Mouse (Mus musculus) olfactory bulb, adult 2 months (tissue): Measurements from ENCODE around the gene Gm10190. TPM values are rescaled to one million over a fixed set of nuclear protein-coding genes. Genes with fewer than 3 reads are reported as not detected.

Source experiments
- H3K27ac ChIP-seq: fragments of 200-500 bp; 2 replicates; pipeline ENCODE4 v1.5.1; 2012; ENCODE audit warnings: low read depth, low read length; ENCODE audit not compliant: insufficient read depth
- H3K4me1 ChIP-seq: fragments of 200-500 bp; 2 replicates; pipeline ENCODE4 v1.6.1; 2012; ENCODE audit warnings: low read length; ENCODE audit not compliant: control insufficient read depth, insufficient read depth
- H3K4me3 ChIP-seq: fragments of 200-500 bp; 2 replicates; pipeline ENCODE4 v1.5.1; 2012; ENCODE audit warnings: mild to moderate bottlenecking, low read depth, low read length, moderate library complexity; ENCODE audit not compliant: insufficient read depth
- CTCF ChIP-seq: fragments of 200-500 bp; IDR thresholded peaks from 2 replicates; pipeline ENCODE4 v1.5.1; 2012; ENCODE audit warnings: low read depth, mild to moderate bottlenecking, low read length, moderate library complexity; ENCODE audit not compliant: insufficient read depth
- POLR2A ChIP-seq: fragments of 200-500 bp; IDR thresholded peaks from 2 replicates; pipeline ENCODE4 v1.6.1; 2012; ENCODE audit warnings: mild to moderate bottlenecking, low read depth, low read length, moderate library complexity; ENCODE audit not compliant: insufficient read depth
- WGBS: fragments of 180-500 bp; shearing (Covaris S2); methylation state at CpG from one replicate; pipeline ENCODE4 v1.1.7; 2018; 5-methylcytosine and 5-hydroxymethylcytosine counted together
- polyA plus RNA-seq: library from polyadenylated mRNA; stranded (reverse); fragments of >200 nt; gene quantifications from 2 replicates; pipeline ENCODE4 v1.2.4, GENCODE M21; 2012; ENCODE audit warnings: low replicate concordance; ENCODE audit not compliant: missing spikeins, insufficient read depth, insufficient read length

Gm10190 gene
- polyA plus RNA-seq, 1 experiment = not detected

- Histone ChIP-seq H3K4me3 (peak overlapping the region; percentile 60), H3K4me1 (peaks cover 10% of the 10 kb centered on the region), H3K27ac (peak overlapping the region; percentile 53; the same call in 1 of the 2 replicates)
- 16% methylated on average over 29 of the region's 29 CpGs for WGBS
- TF ChIP-seq CTCF = no peak
- TF ChIP-seq POLR2A = peak; percentile 48; the same call in 1 of the 2 replicates
These were observed 370 bp upstream of the Gm10190 start for GRCm38 (mm10) chr17:80373726-80374096.

DNA sequence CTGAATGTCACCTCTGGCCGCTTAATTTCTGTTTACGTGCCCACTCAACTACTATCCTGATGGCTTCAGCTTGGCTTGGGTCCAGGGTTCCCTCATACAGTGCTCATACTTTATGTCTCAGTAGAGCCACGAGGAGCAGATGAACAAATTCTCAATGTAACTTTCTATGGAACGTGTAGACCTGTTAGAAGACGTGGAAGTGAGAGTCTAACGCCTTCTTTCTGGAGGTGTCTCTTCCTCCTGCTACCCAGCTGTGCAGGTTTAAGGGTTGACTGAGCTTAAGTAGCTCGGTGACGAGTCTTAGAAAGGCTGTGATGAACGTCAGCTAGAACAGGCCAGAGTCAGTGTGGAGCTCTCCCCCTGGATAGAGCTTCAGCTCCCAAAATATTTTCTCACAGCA, 4.7 kb downstream of the Gm10190 start:
- 80% methylated on average over 9 of the region's 9 CpGs for WGBS
- no peak overlapping the region for H3K27ac ChIP-seq
- H3K4me3 ChIP-seq = no peak overlapping the region
- TF ChIP-seq CTCF (no peak), POLR2A (no peak)
- H3K4me1 ChIP-seq = peaks cover 6% of the 10 kb centered on the region

GRCm38 (mm10) chr17:80367276-80367675, 6.1 kb downstream of the Gm10190 start:
- no peak for TF ChIP-seq CTCF
- TF ChIP-seq POLR2A = no peak
- Histone ChIP-seq H3K4me3 (no peak overlapping the region), H3K27ac (no peak overlapping the region), H3K4me1 (no peaks in the 10 kb centered on the region)
- whole genome bisulfite sequencing = 91% methylated on average over 5 of the region's 5 CpGs

DNA sequence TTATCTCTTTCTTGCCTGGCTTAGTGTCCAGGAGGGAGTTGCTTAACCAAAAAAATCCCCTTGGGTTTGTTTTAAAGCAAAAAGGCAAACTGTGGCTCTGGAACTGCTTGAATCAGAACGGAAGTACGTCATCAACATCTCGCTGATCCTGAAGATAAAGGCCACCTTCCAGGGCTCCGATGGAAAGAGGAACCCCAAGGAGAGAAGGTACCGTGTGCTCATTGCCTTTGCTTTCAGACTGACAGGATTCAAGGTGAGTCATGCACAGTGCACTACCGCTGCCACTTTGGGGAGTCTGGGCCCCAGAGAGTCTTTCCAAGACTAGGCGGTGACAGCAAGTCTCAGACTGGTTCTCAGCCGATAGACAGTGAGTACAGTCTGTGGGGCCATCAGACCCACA, 13.1 kb downstream of the Gm10190 start:
- TF ChIP-seq CTCF (no peak), POLR2A (no peak)
- WGBS = 93% methylated on average over 8 of the region's 8 CpGs
- no peaks in the 10 kb centered on the region for H3K4me1 ChIP-seq
- H3K4me3 ChIP-seq = no peak overlapping the region
- H3K27ac ChIP-seq = no peak overlapping the region

DNA sequence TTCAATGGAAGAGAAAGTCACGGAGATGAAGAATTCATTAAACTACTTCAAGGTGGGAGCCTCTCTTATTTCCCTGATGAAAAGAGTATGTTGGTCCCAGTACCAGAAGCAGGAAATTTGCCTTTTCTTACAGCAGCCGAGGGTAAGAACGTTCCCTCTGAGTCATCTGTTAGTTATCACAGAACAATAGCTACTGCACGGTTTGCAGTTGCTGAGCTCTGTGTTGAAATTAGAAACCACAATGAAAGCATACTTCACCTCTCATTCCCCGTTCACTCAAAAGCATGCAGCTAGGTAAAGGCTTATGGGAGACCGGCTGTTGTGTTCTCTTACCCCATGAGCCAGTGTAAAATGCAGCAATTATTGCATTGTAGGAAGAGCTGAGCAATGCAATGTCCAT, 26.1 kb downstream of the Gm10190 start:
- 24% methylated on average over 6 of the region's 6 CpGs for WGBS
- TF ChIP-seq CTCF = no peak
- no peak for TF ChIP-seq POLR2A
- peak overlapping the region; percentile 67 for H3K27ac ChIP-seq
- no peak overlapping the region for H3K4me3 ChIP-seq
- peaks cover 11% of the 10 kb centered on the region for H3K4me1 ChIP-seq

- H3K4me1 ChIP-seq = peaks cover 11% of the 10 kb centered on the region
- no peak overlapping the region for H3K4me3 ChIP-seq
- WGBS = 40% methylated on average over 11 of the region's 11 CpGs
- H3K27ac ChIP-seq = peak overlapping the region; percentile 67; the same call in 1 of the 2 replicates
- TF ChIP-seq CTCF = no peak
These were observed 26.7 kb downstream of the Gm10190 start for GRCm38 (mm10) chr17:80346591-80347125.

- Histone ChIP-seq H3K27ac (no peak overlapping the region), H3K4me1 (peaks cover 11% of the 10 kb centered on the region), H3K4me3 (no peak overlapping the region)
- TF ChIP-seq POLR2A = no peak
- no peak for TF ChIP-seq CTCF
- 70% methylated on average over 4 of the region's 4 CpGs for WGBS
These were observed 28.1 kb downstream of the Gm10190 start for GRCm38 (mm10) chr17:80345277-80345676.

- no peak for TF ChIP-seq CTCF
- TF ChIP-seq POLR2A = no peak
- Histone ChIP-seq H3K4me3 (no peak overlapping the region), H3K27ac (no peak overlapping the region), H3K4me1 (no peaks in the 10 kb centered on the region)
- 84% methylated on average over 2 of the region's 2 CpGs for WGBS
These were observed 41.0 kb downstream of the Gm10190 start for GRCm38 (mm10) chr17:80332386-80332785.

DNA sequence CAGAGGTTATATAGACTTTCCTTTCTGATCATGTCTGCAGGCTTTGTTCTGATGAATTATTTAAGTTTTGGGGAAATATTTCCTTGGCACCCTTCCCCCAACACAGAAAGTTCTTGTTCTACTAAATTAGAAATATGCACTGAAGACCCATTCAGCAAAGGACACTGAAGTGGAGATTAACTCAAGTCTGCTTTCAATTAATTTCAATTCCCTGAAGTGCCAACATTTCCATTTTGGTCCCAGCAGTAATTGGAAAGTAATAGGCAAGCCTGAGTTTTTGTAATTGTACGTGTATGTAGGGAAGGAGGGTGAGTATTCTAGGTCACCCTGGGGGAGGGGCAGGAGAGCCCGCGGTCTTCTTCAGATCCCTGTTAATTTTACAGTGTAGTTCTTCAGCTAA, 46.9 kb downstream of the Gm10190 start:
- WGBS = 73% methylated on average over 3 of the region's 3 CpGs
- Histone ChIP-seq H3K4me1 (no peaks in the 10 kb centered on the region), H3K4me3 (no peak overlapping the region), H3K27ac (no peak overlapping the region)
- no peak for TF ChIP-seq POLR2A
- TF ChIP-seq CTCF = no peak

DNA sequence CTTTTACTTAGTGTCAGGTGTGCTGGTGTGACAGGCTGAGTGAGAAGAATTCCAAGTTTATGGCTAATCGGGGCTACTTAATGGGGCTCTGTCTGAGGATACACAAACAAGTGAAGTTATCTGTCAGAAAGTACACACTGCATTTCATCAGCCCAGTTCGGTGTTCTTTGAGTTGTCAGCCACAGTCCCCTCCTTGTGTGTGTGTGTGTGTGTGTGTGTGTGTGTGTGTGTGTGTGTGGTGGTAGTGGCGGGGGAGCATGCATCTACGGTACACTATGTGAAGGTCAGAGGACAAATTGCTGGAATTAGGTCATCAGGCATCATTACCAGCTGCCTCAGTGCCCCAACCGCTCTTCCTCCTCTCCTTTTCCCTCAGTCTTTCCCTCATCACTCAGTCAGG, 47.9 kb downstream of the Gm10190 start:
- Histone ChIP-seq H3K4me3 (no peak overlapping the region), H3K27ac (no peak overlapping the region), H3K4me1 (no peaks in the 10 kb centered on the region)
- TF ChIP-seq CTCF = no peak
- no peak for TF ChIP-seq POLR2A
- 87% methylated on average over 5 of the region's 5 CpGs for WGBS
